Mouse (Mus musculus): Measurements from ENCODE around the gene Gfy. TPM values are rescaled to one million over a fixed set of nuclear protein-coding genes. Genes with fewer than 3 reads are reported as not detected.

The Gfy gene
- polyA plus RNA-seq, 1 experiment from 2014 or later = not detected

GRCm38 (mm10) chr7:45183672-45184071 lies 4.3 kb upstream of the Gfy start:
- peaks cover 7% of the 10 kb centered on the region for H3K4me1 ChIP-seq (ENCODE audit: insufficient read depth)
- no peaks in the 10 kb centered on the region for H3K36me3 ChIP-seq (replicated peaks; ENCODE audit: insufficient read depth, low read length)
- 55% methylated on average over 7 of the region's 7 CpGs for WGBS (ENCODE audit: insufficient replicate concordance)

GRCm38 (mm10) chr7:45182606-45183005 lies 3.2 kb upstream of the Gfy start:
- TF ChIP-seq CTCF (IDR thresholded peaks at IDR 0.05; ENCODE audit: low read depth) = no peak
- TF ChIP-seq EP300 (IDR thresholded peaks at IDR 0.05; ENCODE audit: low read depth) = no peak
- ATAC-seq = no peak
- 19% methylated on average over 11 of the region's 11 CpGs for WGBS (ENCODE audit: insufficient replicate concordance)
- peaks cover 94% of the 10 kb centered on the region for H3K27me3 ChIP-seq (ENCODE audit: insufficient read depth, low read length)
- H3K4me2 ChIP-seq (ENCODE audit: low read depth, low read length) = peak overlapping the region; percentile 55
- H3K9me3 ChIP-seq (ENCODE audit: low read length) = no peaks in the 10 kb centered on the region
- peak overlapping the region; percentile 27; the same call in 1 of the 2 replicates for H3K4me3 ChIP-seq (ENCODE audit: low read depth, low read length)
- H3K9ac ChIP-seq (replicated peaks) = no peak overlapping the region
- no peak for DNase-seq
- no peaks in the 10 kb centered on the region for H3K36me3 ChIP-seq (replicated peaks; ENCODE audit: insufficient read depth, low read length)
- no peak overlapping the region for H3K27ac ChIP-seq (ENCODE audit: low read depth)
- H3K4me1 ChIP-seq (ENCODE audit: insufficient read depth) = peaks cover 7% of the 10 kb centered on the region

More at GRCm38 (mm10) chr7:45183672-45184071, 4.3 kb upstream of the Gfy start:
- H3K4me3 ChIP-seq (ENCODE audit: low read depth, low read length) = no peak overlapping the region
- ATAC-seq (no peak), DNase-seq (no peak)
- H3K27me3 ChIP-seq (ENCODE audit: insufficient read depth, low read length) = peaks cover 88% of the 10 kb centered on the region
- H3K27ac ChIP-seq (ENCODE audit: low read depth) = no peak overlapping the region
- TF ChIP-seq EP300 (IDR thresholded peaks at IDR 0.05; ENCODE audit: low read depth) (no peak), CTCF (IDR thresholded peaks at IDR 0.05; ENCODE audit: low read depth) (no peak)
- H3K9me3 ChIP-seq (ENCODE audit: low read length) = no peaks in the 10 kb centered on the region
- H3K4me2 ChIP-seq (ENCODE audit: low read depth, low read length) = no peak overlapping the region
- H3K9ac ChIP-seq (replicated peaks) = no peak overlapping the region

GRCm38 (mm10) chr7:45182199-45182601 lies 2.8 kb upstream of the Gfy start:
- Histone ChIP-seq H3K36me3 (replicated peaks; ENCODE audit: insufficient read depth, low read length) (no peaks in the 10 kb centered on the region), H3K9ac (replicated peaks) (no peak overlapping the region), H3K4me1 (ENCODE audit: insufficient read depth) (peaks cover 7% of the 10 kb centered on the region), H3K9me3 (ENCODE audit: low read length) (no peaks in the 10 kb centered on the region), H3K27ac (ENCODE audit: low read depth) (no peak overlapping the region), H3K4me2 (ENCODE audit: low read depth, low read length) (peak overlapping the region; percentile 55), H3K4me3 (ENCODE audit: low read depth, low read length) (peak overlapping the region; percentile 27; the same call in 1 of the 2 replicates), H3K27me3 (ENCODE audit: insufficient read depth, low read length) (peaks cover 96% of the 10 kb centered on the region)
- TF ChIP-seq CTCF (IDR thresholded peaks at IDR 0.05; ENCODE audit: low read depth) = no peak
- no peak for TF ChIP-seq EP300 (IDR thresholded peaks at IDR 0.05; ENCODE audit: low read depth)
- WGBS (ENCODE audit: insufficient replicate concordance) = under 1% methylated on average over 34 of the region's 34 CpGs
- ATAC-seq = peak; percentile 94
- DNase-seq = peak; percentile 90

- H3K9me3 ChIP-seq (ENCODE audit: low read length) = no peaks in the 10 kb centered on the region
- H3K27ac ChIP-seq (ENCODE audit: low read depth) = no peak overlapping the region
- WGBS (ENCODE audit: insufficient replicate concordance) = 9% methylated on average over 23 of the region's 35 CpGs
- no peaks in the 10 kb centered on the region for H3K36me3 ChIP-seq (replicated peaks; ENCODE audit: insufficient read depth, low read length)
- DNase-seq (peak; percentile 34), ATAC-seq (peak; percentile 22; the same call in 1 of the 2 replicates)
- no peak for TF ChIP-seq CTCF (IDR thresholded peaks at IDR 0.05; ENCODE audit: low read depth)
- no peak for TF ChIP-seq EP300 (IDR thresholded peaks at IDR 0.05; ENCODE audit: low read depth)
- peaks cover 7% of the 10 kb centered on the region for H3K4me1 ChIP-seq (ENCODE audit: insufficient read depth)
- peak overlapping the region; percentile 55 for H3K4me2 ChIP-seq (ENCODE audit: low read depth, low read length)
- 0 out of 2 replicates have a peak overlapping the region, but pooled peaks have one; percentile 1 for H3K4me3 ChIP-seq (ENCODE audit: low read depth, low read length)
- H3K27me3 ChIP-seq (ENCODE audit: insufficient read depth, low read length) = peaks cover 96% of the 10 kb centered on the region
- H3K9ac ChIP-seq (replicated peaks) = no peak overlapping the region
Observed at GRCm38 (mm10) chr7:45181540-45181939, 2.2 kb upstream of the Gfy start.

- Histone ChIP-seq H3K27ac (ENCODE audit: low read depth) (no peak within 1 kb of the TSS), H3K4me2 (ENCODE audit: low read depth, low read length) (peak within 1 kb of the TSS; percentile 55), H3K27me3 (ENCODE audit: insufficient read depth, low read length) (peaks cover 96% of the 10 kb centered on the region), H3K36me3 (replicated peaks; ENCODE audit: insufficient read depth, low read length) (no peaks in the 10 kb centered on the region), H3K9me3 (ENCODE audit: low read length) (no peaks in the 10 kb centered on the region), H3K9ac (replicated peaks) (no peak within 1 kb of the TSS), H3K4me3 (ENCODE audit: low read depth, low read length) (peak within 1 kb of the TSS; percentile 25; the same call in 1 of the 2 replicates), H3K4me1 (ENCODE audit: insufficient read depth) (peaks cover 7% of the 10 kb centered on the region)
- DNase-seq (no peak), ATAC-seq (no peak)
- 28% methylated on average over 18 of the region's 20 CpGs for WGBS (ENCODE audit: insufficient replicate concordance)
- TF ChIP-seq EP300 (IDR thresholded peaks at IDR 0.05; ENCODE audit: low read depth) (no peak), CTCF (IDR thresholded peaks at IDR 0.05; ENCODE audit: low read depth) (no peak)
Observed at GRCm38 (mm10) chr7:45180896-45181477, 1.6 kb upstream of the Gfy start, which contains the start of gene Pth2. Pth2 (plus strand) TSS chr7:45180995.

GRCm38 (mm10) chr7:45178550-45178949 lies 819 bp downstream of the Gfy start:
- peaks cover 96% of the 10 kb centered on the region for H3K27me3 ChIP-seq (ENCODE audit: insufficient read depth, low read length)
- H3K36me3 ChIP-seq (replicated peaks; ENCODE audit: insufficient read depth, low read length) = no peaks in the 10 kb centered on the region
- no peak overlapping the region for H3K4me3 ChIP-seq (ENCODE audit: low read depth, low read length)
- no peaks in the 10 kb centered on the region for H3K9me3 ChIP-seq (ENCODE audit: low read length)
- H3K4me1 ChIP-seq (ENCODE audit: insufficient read depth) = peaks cover 7% of the 10 kb centered on the region
- TF ChIP-seq CTCF (IDR thresholded peaks at IDR 0.05; ENCODE audit: low read depth) = no peak
- TF ChIP-seq EP300 (IDR thresholded peaks at IDR 0.05; ENCODE audit: low read depth) = no peak
- no peak overlapping the region for H3K4me2 ChIP-seq (ENCODE audit: low read depth, low read length)
- DNase-seq (peak; percentile 38), ATAC-seq (no peak)
- H3K9ac ChIP-seq (replicated peaks) = no peak overlapping the region
- WGBS (ENCODE audit: insufficient replicate concordance) = 21% methylated on average over 7 of the region's 7 CpGs
- no peak overlapping the region for H3K27ac ChIP-seq (ENCODE audit: low read depth)
